15 mouse cellular contexts compared by ENCODE assay signal in genomic region chr5:149048961-149049360, GRCm38 (mm10). TPM values are rescaled to one million over a fixed set of nuclear protein-coding genes. Genes with fewer than 3 reads are reported as not detected.
DNase-seq lines count a peak whose midpoint lies in the region; ATAC-seq and TF ChIP-seq lines count a peak whose summit lies in the region.
"Had no signal": no experiment of that assay in that cellular context is flagged by ENCODE, and none has a peak within 500 bp of the region (broad histone marks: within the 10 kb centered on the region; RNA-seq: fewer than 3 reads in every experiment).

No protein-coding gene starts in this region.

- H3K4me2 ChIP-seq in intestine, postnatal 0 days (replicated peaks; ENCODE audit: low read depth), result no peak overlapping the region
- H3K4me2 ChIP-seq in intestine, embryonic 15.5 days (replicated peaks), result no peak overlapping the region
- H3K4me2 ChIP-seq in midbrain, embryonic 14.5 days (ENCODE audit: low read length), result no peak overlapping the region

- no peaks in the 10 kb centered on the region for H3K27me3 ChIP-seq in intestine, postnatal 0 days (replicated peaks; ENCODE audit: control insufficient read depth, insufficient read depth, low read length)
- H3K27me3 ChIP-seq in intestine, embryonic 15.5 days (replicated peaks), result no peaks in the 10 kb centered on the region
- H3K27me3 ChIP-seq in midbrain, embryonic 14.5 days (ENCODE audit: control insufficient read depth, insufficient read depth, low read length), result no peaks in the 10 kb centered on the region
- no peaks in the 10 kb centered on the region for H3K27me3 ChIP-seq in midbrain, embryonic 10.5 days (ENCODE audit: low read depth, poor library complexity, severe bottlenecking)
- H3K27me3 ChIP-seq: kidney, embryonic 15.5 days; liver, embryonic 13.5 days had no signal

- DNase-seq in midbrain, embryonic 14.5 days, result peak; percentile 56
- DNase-seq in midbrain, embryonic 10.5 days (ENCODE audit: low spot score), result no peak
- peak; percentile 42 for DNase-seq in Muller cell, postnatal 12 days (ENCODE audit: inconsistent ontology term)
- DNase-seq in induced T-regulatory cell, adult 2 months (ENCODE audit: low read depth), result peak; percentile 54
- DNase-seq in frontal cortex, postnatal 14 days (ENCODE audit: low spot score in 2 of 2), result no peak
- no peak for DNase-seq in frontal cortex, postnatal 10 days (ENCODE audit: low spot score in 2 of 2)
- DNase-seq: adrenal gland, adult 8-10 months; gastrocnemius, postnatal 25 days; liver, embryonic 13.5 days; thymus, adult 2 months had no signal

- TF ChIP-seq CTCF in intestine, postnatal 0 days (IDR thresholded peaks at IDR 0.05; ENCODE audit: low read depth), result peak; percentile 63

- H3K9ac ChIP-seq in intestine, postnatal 0 days (ENCODE audit: low read depth, low read length), result no peak overlapping the region
- no peak overlapping the region for H3K9ac ChIP-seq in intestine, embryonic 15.5 days
- H3K9ac ChIP-seq in midbrain, embryonic 14.5 days (replicated peaks; ENCODE audit: low read length), result no peak overlapping the region
- H3K9ac ChIP-seq: kidney, embryonic 15.5 days; liver, embryonic 13.5 days had no signal

- H3K4me1 ChIP-seq in intestine, postnatal 0 days (replicated peaks; ENCODE audit: control insufficient read depth, insufficient read depth, low read length), result 0 out of 2 replicates have a peak, but pooled peaks cover 3% of the 10 kb centered on the region
- H3K4me1 ChIP-seq in intestine, embryonic 15.5 days (replicated peaks), result peaks cover 6% of the 10 kb centered on the region; the same call in 1 of the 2 replicates
- peaks cover 18% of the 10 kb centered on the region for H3K4me1 ChIP-seq in midbrain, embryonic 14.5 days (ENCODE audit: control insufficient read depth, insufficient read depth, low read length)
- peaks cover 24% of the 10 kb centered on the region for H3K4me1 ChIP-seq in midbrain, embryonic 10.5 days

- peaks cover 13% of the 10 kb centered on the region for H3K36me3 ChIP-seq in intestine, postnatal 0 days (ENCODE audit: control insufficient read depth, insufficient read depth)
- peaks cover 13% of the 10 kb centered on the region for H3K36me3 ChIP-seq in intestine, embryonic 15.5 days
- peaks cover 24% of the 10 kb centered on the region for H3K36me3 ChIP-seq in midbrain, embryonic 14.5 days (ENCODE audit: control insufficient read depth, insufficient read depth, low read length)
- peaks cover 51% of the 10 kb centered on the region for H3K36me3 ChIP-seq in midbrain, embryonic 10.5 days

- H3K9me3 ChIP-seq in intestine, postnatal 0 days (ENCODE audit: control insufficient read depth), result no peaks in the 10 kb centered on the region
- H3K9me3 ChIP-seq in intestine, embryonic 15.5 days, result no peaks in the 10 kb centered on the region
- no peaks in the 10 kb centered on the region for H3K9me3 ChIP-seq in midbrain, embryonic 14.5 days (ENCODE audit: control insufficient read depth, low read length)
- no peaks in the 10 kb centered on the region for H3K9me3 ChIP-seq in midbrain, embryonic 10.5 days (replicated peaks)
- H3K9me3 ChIP-seq: kidney, embryonic 15.5 days; liver, embryonic 13.5 days had no signal

- WGBS in intestine, postnatal 0 days, result 80% methylated on average over 1 of the region's 1 CpGs
- 84% methylated on average over 1 of the region's 1 CpGs for WGBS in intestine, embryonic 15.5 days
- WGBS in midbrain, embryonic 14.5 days, result 96% methylated on average over 1 of the region's 1 CpGs
- WGBS in midbrain, embryonic 10.5 days, result 88% methylated on average over 1 of the region's 1 CpGs

- ATAC-seq in intestine, postnatal 0 days, result no peak
- no peak for ATAC-seq in intestine, embryonic 15.5 days
- ATAC-seq in midbrain, embryonic 14.5 days (ENCODE audit: low FRiP score, low TSS enrichment), result no peak

- H3K27ac ChIP-seq in intestine, postnatal 0 days (ENCODE audit: low read depth, low read length), result no peak overlapping the region
- H3K27ac ChIP-seq in intestine, embryonic 15.5 days, result no peak overlapping the region
- no peak overlapping the region for H3K27ac ChIP-seq in midbrain, embryonic 14.5 days (replicated peaks; ENCODE audit: low read depth, low read length)
- H3K27ac ChIP-seq in midbrain, embryonic 10.5 days (replicated peaks), result no peak overlapping the region
- H3K27ac ChIP-seq: kidney, embryonic 15.5 days; liver, embryonic 13.5 days had no signal

- H3K4me3 ChIP-seq in intestine, postnatal 0 days (ENCODE audit: low read depth, low read length), result no peak overlapping the region
- no peak overlapping the region for H3K4me3 ChIP-seq in intestine, embryonic 15.5 days (replicated peaks)
- H3K4me3 ChIP-seq in midbrain, embryonic 14.5 days (replicated peaks; ENCODE audit: low read depth, low read length), result no peak overlapping the region
- H3K4me3 ChIP-seq in midbrain, embryonic 10.5 days, result no peak overlapping the region
- H3K4me3 ChIP-seq: liver, embryonic 13.5 days; myocyte had no signal

RNA-seq across cellular contexts. Expression of gene Gm42791, which starts 54.0 kb away (rescaled TPM):
- polyA plus RNA-seq in intestine, postnatal 0 days (2015; fragmentation: Nextera tagmentation; extraction: Ambion mirVana), result not detected in 2 replicates
- polyA plus RNA-seq in intestine, embryonic 15.5 days (2015; fragmentation: Nextera tagmentation; extraction: Ambion mirVana), result 0.57 and 2.3 TPM in 2 replicates
- not detected in 2 replicates for polyA plus RNA-seq in midbrain, embryonic 14.5 days (2014; fragmentation: Nextera tagmentation; extraction: Ambion mirVana)
- 2.0 TPM in 1 of 2 replicates, not detected in the other for polyA plus RNA-seq in midbrain, embryonic 10.5 days (2016; fragmentation: Nextera tagmentation; extraction: Ambion mirVana)
- polyA plus RNA-seq: kidney, embryonic 15.5 days; spleen, adult 2 months; thymus, adult 2 months had no signal

Comparison
In these comparisons a context has a peak if more than half of its experiments do, and no peak if none do; other contexts are left out.
1. DNase-seq: peak in midbrain, embryonic 14.5 days (single experiment), Muller cell, postnatal 12 days (single experiment) and induced T-regulatory cell, adult 2 months (single experiment); none in midbrain, embryonic 10.5 days (single experiment), frontal cortex, postnatal 14 days (0 of 2) and frontal cortex, postnatal 10 days (0 of 2).